Mouse (Mus musculus): ENCODE results near the gene Rnls. TPM values are rescaled to one million over a fixed set of nuclear protein-coding genes. Genes with fewer than 3 reads are reported as not detected.
A peak's percentile ranks its signal among the peaks of the same experiment; 100 is the strongest.
"Not testable (repeated sequence)": the region's sequence is repeated elsewhere in the genome, so short reads cannot be mapped to it uniquely, and the experiment has no call there.

Rnls gene
- 1.3 and 1.4 TPM in 2 replicates for polyA plus RNA-seq (2012; rRNA removed)

- DNase-seq (ENCODE audit: low spot score) = peak; percentile 70
These were observed at the start of gene Rnls for GRCm38 (mm10) chr19:33391651-33392382. TSS of gene Rnls (minus strand) at chr19:33392295.

GRCm38 (mm10) chr19:33429457-33429856 is 37.4 kb upstream of the Rnls start:
- no peak for DNase-seq (ENCODE audit: low spot score)

GRCm38 (mm10) chr19:33419368-33419767 is 27.3 kb upstream of the Rnls start:
- DNase-seq (ENCODE audit: low spot score) = not testable (repeated sequence)

GRCm38 (mm10) chr19:33380825-33381224 is 11.3 kb downstream of the Rnls start:
- no peak for DNase-seq (ENCODE audit: low spot score)

- no peak for DNase-seq (ENCODE audit: low spot score)
These were observed 11.7 kb downstream of the Rnls start for GRCm38 (mm10) chr19:33380386-33380785.

- no peak for DNase-seq (ENCODE audit: low spot score)
These were observed 23.3 kb downstream of the Rnls start for GRCm38 (mm10) chr19:33368808-33369207.

- peak; percentile 46 for DNase-seq (ENCODE audit: low spot score)
These were observed 25.4 kb downstream of the Rnls start for GRCm38 (mm10) chr19:33366661-33367060.

- no peak for DNase-seq (ENCODE audit: low spot score)
These were observed 35.1 kb downstream of the Rnls start for GRCm38 (mm10) chr19:33357019-33357418.

GRCm38 (mm10) chr19:33340119-33340518 is 52.0 kb downstream of the Rnls start:
- no peak for DNase-seq (ENCODE audit: low spot score)

- no peak for DNase-seq (ENCODE audit: low spot score)
These were observed 65.1 kb downstream of the Rnls start for GRCm38 (mm10) chr19:33326706-33327641.

GRCm38 (mm10) chr19:33318785-33319184 is 73.3 kb downstream of the Rnls start:
- no peak for DNase-seq (ENCODE audit: low spot score)

- DNase-seq (ENCODE audit: low spot score) = no peak
These were observed 75.0 kb downstream of the Rnls start for GRCm38 (mm10) chr19:33317130-33317529.

GRCm38 (mm10) chr19:33299726-33300292 is 92.3 kb downstream of the Rnls start:
- no peak for DNase-seq (ENCODE audit: low spot score)

GRCm38 (mm10) chr19:33296338-33296737 is 95.8 kb downstream of the Rnls start:
- DNase-seq (ENCODE audit: low spot score) = no peak

GRCm38 (mm10) chr19:33282985-33283384 is 109.1 kb downstream of the Rnls start:
- no peak for DNase-seq (ENCODE audit: low spot score)

GRCm38 (mm10) chr19:33276421-33276820 is 115.7 kb downstream of the Rnls start:
- no peak for DNase-seq (ENCODE audit: low spot score)

GRCm38 (mm10) chr19:33273676-33274075 is 118.4 kb downstream of the Rnls start:
- DNase-seq (ENCODE audit: low spot score) = no peak

- DNase-seq (ENCODE audit: low spot score) = no peak
These were observed 120.5 kb downstream of the Rnls start for GRCm38 (mm10) chr19:33271571-33271970.

GRCm38 (mm10) chr19:33270231-33270630 is 121.9 kb downstream of the Rnls start:
- no peak for DNase-seq (ENCODE audit: low spot score)

GRCm38 (mm10) chr19:33268044-33268443 is 124.1 kb downstream of the Rnls start:
- no peak for DNase-seq (ENCODE audit: low spot score)

GRCm38 (mm10) chr19:33265245-33265644 is 126.8 kb downstream of the Rnls start:
- no peak for DNase-seq (ENCODE audit: low spot score)

- DNase-seq (ENCODE audit: low spot score) = no peak
These were observed 127.7 kb downstream of the Rnls start for GRCm38 (mm10) chr19:33264224-33264993.
